Mouse (Mus musculus): ENCODE results near the gene Sec14l1.

Sec14l1 gene

GRCm38 (mm10) chr11:117183299-117183698 lies 68.3 kb downstream of the Sec14l1 start:
- DNase-seq (ENCODE audit: low spot score) = no peak

GRCm38 (mm10) chr11:117183841-117184240 lies 68.9 kb downstream of the Sec14l1 start:
- no peak for DNase-seq (ENCODE audit: low spot score)

- no peak for DNase-seq (ENCODE audit: low spot score)
Observed at GRCm38 (mm10) chr11:117185076-117185933, 70.3 kb downstream of the Sec14l1 start.

GRCm38 (mm10) chr11:117191524-117191923 lies 76.6 kb downstream of the Sec14l1 start:
- DNase-seq (ENCODE audit: low spot score) = no peak

- no peak for DNase-seq (ENCODE audit: low spot score)
Observed at GRCm38 (mm10) chr11:117194475-117194937, 79.5 kb downstream of the Sec14l1 start.

- no peak for DNase-seq (ENCODE audit: low spot score)
Observed at GRCm38 (mm10) chr11:117195616-117196015, 80.6 kb downstream of the Sec14l1 start.

- no peak for DNase-seq (ENCODE audit: low spot score)
Observed at GRCm38 (mm10) chr11:117196681-117197080, 81.7 kb downstream of the Sec14l1 start.

- DNase-seq (ENCODE audit: low spot score) = no peak
Observed at GRCm38 (mm10) chr11:117198122-117198521, 83.2 kb downstream of the Sec14l1 start.

GRCm38 (mm10) chr11:117199282-117200175 lies 84.6 kb downstream of the Sec14l1 start, which contains the start of gene Sept9:
Sept9 (plus strand) TSS chr11:117199661.
- DNase-seq (ENCODE audit: low spot score) = no peak

- no peak for DNase-seq (ENCODE audit: low spot score)
Observed at GRCm38 (mm10) chr11:117201846-117202245, 86.9 kb downstream of the Sec14l1 start.

- no peak for DNase-seq (ENCODE audit: low spot score)
Observed at GRCm38 (mm10) chr11:117204606-117205005, 89.6 kb downstream of the Sec14l1 start.

GRCm38 (mm10) chr11:117205042-117205441 lies 90.1 kb downstream of the Sec14l1 start:
- DNase-seq (ENCODE audit: low spot score) = no peak

GRCm38 (mm10) chr11:117205447-117205846 lies 90.5 kb downstream of the Sec14l1 start:
- no peak for DNase-seq (ENCODE audit: low spot score)

- DNase-seq (ENCODE audit: low spot score) = no peak
Observed at GRCm38 (mm10) chr11:117207436-117207835, 92.5 kb downstream of the Sec14l1 start.

- no peak for DNase-seq (ENCODE audit: low spot score)
Observed at GRCm38 (mm10) chr11:117208151-117208673, 93.2 kb downstream of the Sec14l1 start.

All from testis, postnatal 14 days (tissue).